Mouse (Mus musculus) layer of hippocampus, adult 8-10 months (tissue): ENCODE results near the gene Map6. TPM values are rescaled to one million over a fixed set of nuclear protein-coding genes. Genes with fewer than 3 reads are reported as not detected.
A peak's percentile ranks its signal among the peaks of the same experiment; 100 is the strongest.

Experiments used
- DNase-seq, 2 experiments: peaks; one replicate each; pipeline ENCODE4 v3.0.0; 2022; ENCODE audit warnings: low spot score in 2 of 2
- total RNA-seq, 4 experiments: library from RNA; stranded (reverse); gene quantifications; 2 replicates each; pipeline ENCODE4 v1.2.4; 2022

Map6 gene
- total RNA-seq, 4 experiments from 2014 or later = 101 to 108 (median 106) TPM

- no peak for DNase-seq
Observed at GRCm38 (mm10) chr7:99313253-99313652, 46.0 kb downstream of the Map6 start.

GRCm38 (mm10) chr7:99314565-99314964, 47.3 kb downstream of the Map6 start:
- no peak for DNase-seq

GRCm38 (mm10) chr7:99316207-99316606, 49.0 kb downstream of the Map6 start:
- no peak for DNase-seq

- no peak for DNase-seq
Observed at GRCm38 (mm10) chr7:99317475-99317874, 50.2 kb downstream of the Map6 start.

- no peak for DNase-seq
Observed at GRCm38 (mm10) chr7:99320524-99320923, 53.3 kb downstream of the Map6 start.

GRCm38 (mm10) chr7:99322691-99323320, 55.6 kb downstream of the Map6 start:
- no peak for DNase-seq

GRCm38 (mm10) chr7:99323321-99323700, 56.1 kb downstream of the Map6 start:
- DNase-seq = no peak

GRCm38 (mm10) chr7:99324810-99325209, 57.6 kb downstream of the Map6 start:
- no peak for DNase-seq

GRCm38 (mm10) chr7:99326128-99326527, 58.9 kb downstream of the Map6 start:
- DNase-seq = no peak

GRCm38 (mm10) chr7:99328847-99329246, 61.6 kb downstream of the Map6 start:
- DNase-seq = no peak

GRCm38 (mm10) chr7:99330012-99330411, 62.8 kb downstream of the Map6 start:
- DNase-seq = no peak

- DNase-seq = peak; percentile 38 to 65
Observed at GRCm38 (mm10) chr7:99332774-99333480, 65.7 kb downstream of the Map6 start.

GRCm38 (mm10) chr7:99340736-99341135, 73.5 kb downstream of the Map6 start:
- no peak for DNase-seq

- DNase-seq = no peak
Observed at GRCm38 (mm10) chr7:99343577-99343976, 76.3 kb downstream of the Map6 start.

GRCm38 (mm10) chr7:99347268-99347667, 80.0 kb downstream of the Map6 start:
- DNase-seq = no peak

GRCm38 (mm10) chr7:99348883-99349282, 81.6 kb downstream of the Map6 start:
- DNase-seq = no peak

- DNase-seq = no peak
Observed at GRCm38 (mm10) chr7:99349782-99350720, 82.8 kb downstream of the Map6 start.

- DNase-seq = no peak
Observed at GRCm38 (mm10) chr7:99351104-99351801, 84.0 kb downstream of the Map6 start.

GRCm38 (mm10) chr7:99351802-99352517, 84.7 kb downstream of the Map6 start:
- DNase-seq = no peak

- no peak for DNase-seq
Observed at GRCm38 (mm10) chr7:99352526-99353400, 85.5 kb downstream of the Map6 start, which contains the start of gene Serpinh1. Serpinh1 (minus strand) TSS chr7:99353239.
